Mouse (Mus musculus): Measurements from ENCODE around the gene 1110008P14Rik.

- TF ChIP-seq EP300 (optimal IDR thresholded peaks at IDR 0.05) (no peak), CTCF (IDR thresholded peaks at IDR 0.05; ENCODE audit: low read depth) (no peak)
Observed at GRCm38 (mm10) chr2:32367315-32367714, 14.4 kb downstream of the 1110008P14Rik start.
